Mouse (Mus musculus) Muller cell, postnatal 12 days (primary cell): Measurements from ENCODE around the gene Nptn.

ENCODE experiments used
- DNase-seq: peaks from one replicate; pipeline ENCODE4 v3.0.0-alpha.2; 2015; ENCODE audit errors: inconsistent ontology term

Nptn gene

GRCm38 (mm10) chr9:58656396-58656795, 74.4 kb downstream of the Nptn start:
- DNase-seq = no peak

GRCm38 (mm10) chr9:58656824-58657223, 74.8 kb downstream of the Nptn start:
- no peak for DNase-seq

GRCm38 (mm10) chr9:58657735-58658512, 75.9 kb downstream of the Nptn start:
- no peak for DNase-seq

GRCm38 (mm10) chr9:58658596-58659309, 76.7 kb downstream of the Nptn start:
- DNase-seq = no peak

- DNase-seq = no peak
These were observed 77.3 kb downstream of the Nptn start for GRCm38 (mm10) chr9:58659331-58659730.

GRCm38 (mm10) chr9:58659989-58660388, 77.9 kb downstream of the Nptn start:
- no peak for DNase-seq

- DNase-seq = no peak
These were observed 78.6 kb downstream of the Nptn start for GRCm38 (mm10) chr9:58660673-58661072.

GRCm38 (mm10) chr9:58662007-58662406, 80.0 kb downstream of the Nptn start:
- DNase-seq = no peak

GRCm38 (mm10) chr9:58662791-58663190, 80.8 kb downstream of the Nptn start:
- DNase-seq = no peak

- no peak for DNase-seq
These were observed 83.5 kb downstream of the Nptn start for GRCm38 (mm10) chr9:58665492-58665891.

GRCm38 (mm10) chr9:58666191-58666590, 84.2 kb downstream of the Nptn start:
- DNase-seq = no peak

GRCm38 (mm10) chr9:58667244-58667643, 85.2 kb downstream of the Nptn start:
- no peak for DNase-seq

GRCm38 (mm10) chr9:58668171-58668570, 86.1 kb downstream of the Nptn start:
- no peak for DNase-seq

- peak; percentile 72 for DNase-seq
These were observed 87.0 kb downstream of the Nptn start for GRCm38 (mm10) chr9:58669071-58669470.

GRCm38 (mm10) chr9:58669819-58670218, 87.8 kb downstream of the Nptn start:
- no peak for DNase-seq

- DNase-seq = peak; percentile 62
These were observed 90.4 kb downstream of the Nptn start for GRCm38 (mm10) chr9:58672474-58672873.

GRCm38 (mm10) chr9:58674736-58675135, 92.7 kb downstream of the Nptn start:
- DNase-seq = no peak

GRCm38 (mm10) chr9:58675371-58675770, 93.3 kb downstream of the Nptn start:
- DNase-seq = no peak

GRCm38 (mm10) chr9:58681411-58681810, 99.4 kb downstream of the Nptn start:
- no peak for DNase-seq

GRCm38 (mm10) chr9:58682106-58682505, 100.1 kb downstream of the Nptn start:
- no peak for DNase-seq

GRCm38 (mm10) chr9:58683372-58683771, 101.3 kb downstream of the Nptn start:
- DNase-seq = peak; percentile 50

GRCm38 (mm10) chr9:58685290-58685689, 103.2 kb downstream of the Nptn start:
- DNase-seq = no peak

- no peak for DNase-seq
These were observed 106.0 kb downstream of the Nptn start for GRCm38 (mm10) chr9:58688076-58688475.
